Mouse (Mus musculus): ENCODE data around the gene Dph2. TPM values are rescaled to one million over a fixed set of nuclear protein-coding genes. Genes with fewer than 3 reads are reported as not detected.
A peak's percentile ranks its signal among the peaks of the same experiment; 100 is the strongest.

Gene Dph2
- polyA plus RNA-seq, 1 experiment from 2014 or later: 8.1 TPM

DNA sequence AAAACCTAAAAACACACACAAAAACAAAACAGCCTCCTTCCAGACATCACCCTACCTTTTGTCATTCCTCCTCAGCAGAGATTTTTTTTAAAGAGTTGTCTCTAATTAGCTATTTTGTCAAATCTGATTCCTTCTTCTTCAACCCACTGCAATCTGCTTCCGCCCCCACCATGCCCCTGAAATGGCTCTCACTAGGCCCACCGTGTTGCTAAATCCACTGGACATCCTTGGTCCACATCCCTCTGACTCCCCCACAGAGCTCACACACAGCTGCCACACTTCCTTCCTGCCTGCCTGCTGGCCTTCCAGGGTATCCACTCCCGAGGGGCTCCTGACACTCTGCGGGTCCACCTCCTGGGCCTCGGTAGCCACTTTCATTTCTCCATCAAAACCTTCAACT is 13.1 kb downstream of the Dph2 start:
- no peak for TF ChIP-seq EP300 (optimal IDR thresholded peaks at IDR 0.05)
- TF ChIP-seq CTCF (IDR thresholded peaks at IDR 0.05; ENCODE audit: low read depth): no peak
- Histone ChIP-seq H3K4me3 (ENCODE audit: low read depth, low read length) (no peak overlapping the region), H3K36me3 (ENCODE audit: control insufficient read depth, insufficient read depth, low read length) (no peaks in the 10 kb centered on the region; the same call in 1 of the 2 replicates), H3K9ac (ENCODE audit: low read length) (no peak overlapping the region), H3K9me3 (ENCODE audit: control insufficient read depth, low read length) (no peaks in the 10 kb centered on the region), H3K27me3 (ENCODE audit: control insufficient read depth, insufficient read depth, low read length) (no peaks in the 10 kb centered on the region), H3K4me2 (replicated peaks; ENCODE audit: low read depth) (no peak overlapping the region), H3K4me1 (replicated peaks; ENCODE audit: control insufficient read depth, insufficient read depth) (peaks cover 3% of the 10 kb centered on the region; the same call in 1 of the 2 replicates), H3K27ac (replicated peaks) (no peak overlapping the region)
- ATAC-seq (ENCODE audit: low FRiP score, low TSS enrichment) (no peak), DNase-seq (ENCODE audit: low spot score) (no peak)
- 85% methylated on average over 5 of the region's 5 CpGs for WGBS

DNA sequence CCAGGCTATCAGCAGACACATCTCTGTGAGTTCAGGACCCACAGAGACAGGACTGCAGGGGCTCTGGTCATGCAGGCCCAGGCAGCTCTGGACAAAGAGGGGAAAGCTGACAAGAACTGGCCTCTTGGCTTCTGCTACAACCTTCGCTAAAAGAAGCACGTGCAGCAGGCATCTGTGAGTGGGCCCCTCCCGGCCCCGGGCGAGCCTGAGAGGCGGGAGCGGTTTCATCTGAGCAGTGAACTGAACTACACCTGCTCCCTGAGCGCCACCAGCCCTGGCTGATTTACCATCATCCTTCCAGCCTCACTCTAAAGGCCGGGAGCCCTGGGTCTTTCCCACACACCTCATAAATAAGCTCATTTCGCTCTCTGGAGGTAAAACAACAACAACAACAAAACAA is 13.5 kb downstream of the Dph2 start:
- ATAC-seq (ENCODE audit: low FRiP score, low TSS enrichment): no peak
- Histone ChIP-seq H3K36me3 (ENCODE audit: control insufficient read depth, insufficient read depth, low read length) (no peaks in the 10 kb centered on the region; the same call in 1 of the 2 replicates), H3K4me3 (ENCODE audit: low read depth, low read length) (no peak overlapping the region), H3K4me2 (replicated peaks; ENCODE audit: low read depth) (no peak overlapping the region), H3K9ac (ENCODE audit: low read length) (no peak overlapping the region), H3K27ac (replicated peaks) (no peak overlapping the region), H3K4me1 (replicated peaks; ENCODE audit: control insufficient read depth, insufficient read depth) (no peaks in the 10 kb centered on the region), H3K27me3 (ENCODE audit: control insufficient read depth, insufficient read depth, low read length) (no peaks in the 10 kb centered on the region), H3K9me3 (ENCODE audit: control insufficient read depth, low read length) (no peaks in the 10 kb centered on the region)
- DNase-seq (ENCODE audit: low spot score): no peak
- TF ChIP-seq CTCF (IDR thresholded peaks at IDR 0.05; ENCODE audit: low read depth) (no peak), EP300 (optimal IDR thresholded peaks at IDR 0.05) (no peak)
- 53% methylated on average over 10 of the region's 10 CpGs for WGBS

DNA sequence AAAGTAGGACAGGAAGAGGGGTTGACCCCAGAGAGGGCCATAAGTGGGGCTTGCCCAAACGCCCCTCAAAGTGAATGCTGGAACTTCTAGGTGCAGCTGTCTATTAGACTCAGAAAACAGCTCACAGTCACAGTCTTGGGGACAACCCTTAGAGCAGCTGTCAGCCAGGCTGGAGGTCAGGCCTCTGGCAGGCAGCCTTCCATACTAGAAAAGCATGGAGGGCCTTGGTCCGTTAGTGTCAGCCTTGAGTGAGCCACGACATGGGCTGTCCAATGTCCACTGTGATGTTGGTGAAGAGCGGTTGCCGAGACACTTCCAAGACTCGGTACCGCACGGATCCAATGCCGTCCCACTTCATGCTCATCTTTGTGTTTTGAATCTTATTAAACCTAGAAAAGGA is 18.2 kb downstream of the Dph2 start:
- WGBS: 89% methylated on average over 9 of the region's 9 CpGs
- no peaks in the 10 kb centered on the region; the same call in 1 of the 2 replicates for H3K36me3 ChIP-seq (ENCODE audit: control insufficient read depth, insufficient read depth, low read length)

DNA sequence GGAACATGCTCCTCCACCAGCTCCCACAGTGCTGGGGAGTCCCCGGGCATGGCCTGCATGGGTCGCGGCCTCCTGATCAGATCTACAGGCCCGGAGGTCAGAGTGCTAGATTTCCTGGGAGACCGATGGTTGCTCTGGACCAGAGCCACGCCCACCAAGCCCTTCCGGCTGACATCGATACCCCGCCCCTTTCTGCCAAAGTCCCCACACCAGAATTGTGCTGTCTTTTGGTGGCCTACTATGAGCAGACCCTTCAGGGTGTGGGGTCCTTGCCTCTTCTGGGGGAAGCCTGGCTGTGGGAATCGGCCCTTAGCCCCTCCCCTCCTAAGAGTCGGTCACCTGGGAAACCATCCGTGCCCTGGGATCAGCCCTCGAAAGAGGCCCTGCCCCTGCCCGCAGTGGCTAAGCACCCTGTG is 19.4 kb downstream of the Dph2 start, which contains the start of gene Ccdc24:
TSS of gene Ccdc24 (minus strand) at position 87 of the 416 bp plus-strand sequence.
- Histone ChIP-seq H3K4me3 (ENCODE audit: low read depth, low read length) (peak within 1 kb of the TSS; percentile 6; the same call in 1 of the 2 replicates), H3K9ac (ENCODE audit: low read length) (no peak within 1 kb of the TSS), H3K4me1 (replicated peaks; ENCODE audit: control insufficient read depth, insufficient read depth) (no peaks in the 10 kb centered on the region), H3K4me2 (replicated peaks; ENCODE audit: low read depth) (peak within 1 kb of the TSS; percentile 43), H3K27me3 (ENCODE audit: control insufficient read depth, insufficient read depth, low read length) (no peaks in the 10 kb centered on the region), H3K9me3 (ENCODE audit: control insufficient read depth, low read length) (no peaks in the 10 kb centered on the region), H3K36me3 (ENCODE audit: control insufficient read depth, insufficient read depth, low read length) (no peaks in the 10 kb centered on the region; the same call in 1 of the 2 replicates), H3K27ac (replicated peaks) (no peak within 1 kb of the TSS)
- DNase-seq (ENCODE audit: low spot score): peak; percentile 46
- 11% methylated on average over 14 of the region's 14 CpGs for WGBS
- peak; percentile 38 for ATAC-seq (ENCODE audit: low FRiP score, low TSS enrichment)
- TF ChIP-seq CTCF (IDR thresholded peaks at IDR 0.05; ENCODE audit: low read depth): no peak
- no peak for TF ChIP-seq EP300 (optimal IDR thresholded peaks at IDR 0.05)

More for the DNA sequence above, 18.2 kb downstream of the Dph2 start:
- H3K27me3 ChIP-seq (ENCODE audit: control insufficient read depth, insufficient read depth, low read length): no peaks in the 10 kb centered on the region
- no peak overlapping the region for H3K4me3 ChIP-seq (ENCODE audit: low read depth, low read length)
- TF ChIP-seq EP300 (optimal IDR thresholded peaks at IDR 0.05) (no peak), CTCF (IDR thresholded peaks at IDR 0.05; ENCODE audit: low read depth) (no peak)
- ATAC-seq (ENCODE audit: low FRiP score, low TSS enrichment) (no peak), DNase-seq (ENCODE audit: low spot score) (no peak)
- H3K4me2 ChIP-seq (replicated peaks; ENCODE audit: low read depth): no peak overlapping the region
- no peak overlapping the region for H3K9ac ChIP-seq (ENCODE audit: low read length)
- no peak overlapping the region for H3K27ac ChIP-seq (replicated peaks)
- no peaks in the 10 kb centered on the region for H3K4me1 ChIP-seq (replicated peaks; ENCODE audit: control insufficient read depth, insufficient read depth)
- H3K9me3 ChIP-seq (ENCODE audit: control insufficient read depth, low read length): no peaks in the 10 kb centered on the region

DNA sequence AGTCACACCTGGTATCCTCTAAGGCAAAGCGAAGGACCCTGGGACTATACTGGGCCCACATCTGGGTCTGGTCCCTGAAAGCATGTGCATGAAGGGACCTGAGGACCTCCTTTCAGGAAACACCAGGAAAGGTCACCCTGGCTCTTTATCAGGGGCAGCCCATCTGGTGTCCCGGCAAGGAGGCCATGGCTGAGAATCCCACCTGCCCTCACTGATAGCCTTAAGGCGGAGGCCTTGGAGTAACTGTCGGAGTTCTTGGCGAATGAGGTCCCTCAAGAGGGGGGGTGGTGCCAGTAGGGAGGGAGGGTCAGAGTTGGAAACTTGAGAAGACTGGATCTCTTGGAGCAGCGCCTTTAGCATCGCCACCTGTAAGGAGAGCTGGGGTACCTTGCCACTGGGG is 20.0 kb downstream of the Dph2 start:
- WGBS: 57% methylated on average over 7 of the region's 7 CpGs
- DNase-seq (ENCODE audit: low spot score) (no peak), ATAC-seq (ENCODE audit: low FRiP score, low TSS enrichment) (no peak)
- H3K4me1 ChIP-seq (replicated peaks; ENCODE audit: control insufficient read depth, insufficient read depth): no peaks in the 10 kb centered on the region
- no peak overlapping the region for H3K4me2 ChIP-seq (replicated peaks; ENCODE audit: low read depth)
- H3K9me3 ChIP-seq (ENCODE audit: control insufficient read depth, low read length): no peaks in the 10 kb centered on the region
- H3K9ac ChIP-seq (ENCODE audit: low read length): no peak overlapping the region
- no peak for TF ChIP-seq CTCF (IDR thresholded peaks at IDR 0.05; ENCODE audit: low read depth)
- TF ChIP-seq EP300 (optimal IDR thresholded peaks at IDR 0.05): no peak
- no peak overlapping the region for H3K27ac ChIP-seq (replicated peaks)
- no peaks in the 10 kb centered on the region for H3K27me3 ChIP-seq (ENCODE audit: control insufficient read depth, insufficient read depth, low read length)
- H3K4me3 ChIP-seq (ENCODE audit: low read depth, low read length): no peak overlapping the region
- H3K36me3 ChIP-seq (ENCODE audit: control insufficient read depth, insufficient read depth, low read length): no peaks in the 10 kb centered on the region; the same call in 1 of the 2 replicates

DNA sequence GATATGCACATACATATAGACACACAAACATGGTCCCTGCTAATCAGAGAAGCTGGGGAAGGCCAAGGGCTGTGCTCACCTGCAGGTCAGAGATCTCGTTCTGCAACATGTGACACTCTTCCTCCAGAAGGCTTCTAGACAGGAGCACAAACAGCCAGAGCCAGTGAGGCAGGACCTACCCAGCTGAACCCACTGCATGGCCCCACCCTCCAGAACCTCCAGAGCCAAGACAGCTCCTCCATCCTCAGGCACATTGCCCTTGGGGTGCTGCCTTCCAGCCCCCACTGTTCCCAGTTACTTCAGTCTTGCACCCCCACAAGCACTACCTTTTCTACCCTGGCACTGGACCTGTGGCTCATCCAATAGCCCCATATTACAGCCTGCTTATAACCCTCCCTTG is 21.4 kb downstream of the Dph2 start:
- Histone ChIP-seq H3K9me3 (ENCODE audit: control insufficient read depth, low read length) (no peaks in the 10 kb centered on the region), H3K4me2 (replicated peaks; ENCODE audit: low read depth) (no peak overlapping the region), H3K4me3 (ENCODE audit: low read depth, low read length) (no peak overlapping the region), H3K36me3 (ENCODE audit: control insufficient read depth, insufficient read depth, low read length) (no peaks in the 10 kb centered on the region), H3K27ac (replicated peaks) (no peak overlapping the region), H3K9ac (ENCODE audit: low read length) (no peak overlapping the region), H3K4me1 (replicated peaks; ENCODE audit: control insufficient read depth, insufficient read depth) (no peaks in the 10 kb centered on the region), H3K27me3 (ENCODE audit: control insufficient read depth, insufficient read depth, low read length) (no peaks in the 10 kb centered on the region)
- WGBS: 44% methylated on average over 1 of the region's 1 CpGs
- DNase-seq (ENCODE audit: low spot score) (no peak), ATAC-seq (ENCODE audit: low FRiP score, low TSS enrichment) (no peak)
- TF ChIP-seq EP300 (optimal IDR thresholded peaks at IDR 0.05) (no peak), CTCF (IDR thresholded peaks at IDR 0.05; ENCODE audit: low read depth) (no peak)

Measured in stomach, postnatal 0 days (tissue).